Mouse (Mus musculus) heart, embryonic 14.5 days (tissue): ENCODE measurements at regions not wholly inside any gene's neighbourhood (a gene's known extent, or its start where the extent isn't known, plus 50 kb on each side); places are given as distances from the start of the nearest gene placed in this dataset.

Experiments
- ATAC-seq: fragments of 200-750 bp; cut with Nextera tagmentation; 2 replicates; pipeline ENCODE4 v1.8.0; 2017; ENCODE audit warnings: low read depth, moderate TSS enrichment; ENCODE audit not compliant: insufficient number of reproducible peaks, insufficient read depth, low FRiP score
- H3K27ac ChIP-seq, 2 experiments: fragments of 200-500 bp in 1 of 2; fragments of 300-500 bp in 1 of 2; sonication (generic) in 1 of 2; replicated peaks in 1 of 2; 2 replicates each; pipeline ENCODE4 v1.5.1; 2012 to 2014; ENCODE audit warnings: low read depth in 2 of 2, low read length in 2 of 2, control low read depth in 1 of 2, mild to moderate bottlenecking in 1 of 2, mixed read lengths in 1 of 2; ENCODE audit not compliant: control insufficient read depth in 1 of 2, insufficient read depth in 1 of 2
- H3K27me3 ChIP-seq: fragments of 300-500 bp; sonication (generic); 2 replicates; pipeline ENCODE4 v1.6.1; 2014; ENCODE audit warnings: mild to moderate bottlenecking, low read length, control low read depth; ENCODE audit not compliant: control insufficient read depth, insufficient read depth
- H3K36me3 ChIP-seq: fragments of 300-500 bp; sonication (generic); 2 replicates; pipeline ENCODE4 v1.6.1; 2014; ENCODE audit warnings: mild to moderate bottlenecking, control low read depth, low read length, mixed read lengths; ENCODE audit not compliant: control insufficient read depth, insufficient read depth
- H3K4me1 ChIP-seq, 2 experiments: fragments of 200-500 bp in 1 of 2; fragments of 300-500 bp in 1 of 2; sonication (generic) in 1 of 2; 2 replicates each; pipeline ENCODE4 v1.6.1; 2012 to 2014; ENCODE audit warnings: low read length in 2 of 2, control low read depth in 1 of 2, mixed read lengths in 1 of 2; ENCODE audit not compliant: control insufficient read depth in 2 of 2, insufficient read depth in 2 of 2
- H3K4me2 ChIP-seq: fragments of 300-500 bp; sonication (generic); 2 replicates; pipeline ENCODE4 v1.6.1; 2014; ENCODE audit warnings: mild to moderate bottlenecking, low read length
- H3K4me3 ChIP-seq, 2 experiments: fragments of 200-500 bp in 1 of 2; fragments of 300-500 bp in 1 of 2; sonication (generic) in 1 of 2; 2 replicates each; pipeline ENCODE4 v1.5.1; 2012 to 2014; ENCODE audit warnings: low read length in 2 of 2, mild to moderate bottlenecking in 2 of 2, control low read depth in 1 of 2, low read depth in 1 of 2, moderate library complexity in 1 of 2; ENCODE audit not compliant: control insufficient read depth in 1 of 2, insufficient read depth in 1 of 2
- H3K9ac ChIP-seq: fragments of 300-500 bp; sonication (generic); 2 replicates; pipeline ENCODE4 v1.6.1; 2014; ENCODE audit warnings: mild to moderate bottlenecking, low read length
- H3K9me3 ChIP-seq: fragments of 300-500 bp; sonication (generic); 2 replicates; pipeline ENCODE4 v1.6.1; 2016; ENCODE audit warnings: low read length, control low read depth; ENCODE audit not compliant: control insufficient read depth
- WGBS: fragments of 180-500 bp; shearing (Covaris S2); extraction: QIAGEN DNeasy Blood & Tissue Kit; methylation state at CpG from one replicate; pipeline ENCODE4 v1.1.7; 2014; 5-methylcytosine and 5-hydroxymethylcytosine counted together

- no peak overlapping the region for H3K9ac ChIP-seq
- WGBS: 69% methylated on average over 2 of the region's 2 CpGs
- H3K9me3 ChIP-seq: no peaks in the 10 kb centered on the region
- H3K36me3 ChIP-seq: no peaks in the 10 kb centered on the region
- no peak for ATAC-seq
- H3K27ac ChIP-seq: no peak overlapping the region
- H3K27me3 ChIP-seq: no peaks in the 10 kb centered on the region
- H3K4me2 ChIP-seq: no peak overlapping the region
- H3K4me1 ChIP-seq: peaks cover 0 to 5% of the 10 kb centered on the region in 2 experiments; a peak in 1 of 4 replicates
- no peak overlapping the region for H3K4me3 ChIP-seq
Measured at GRCm38 (mm10) chr8:117862318-117862717, 60.6 kb upstream of the Mphosph6 start.

- Histone ChIP-seq H3K9me3 (no peaks in the 10 kb centered on the region), H3K9ac (no peak overlapping the region), H3K27ac (no peak overlapping the region), H3K36me3 (no peaks in the 10 kb centered on the region), H3K4me3 (peak overlapping the region; percentile 4 to 8; a peak in 2 of 4 replicates), H3K4me1 (peaks cover 0 to 5% of the 10 kb centered on the region in 2 experiments; a peak in 1 of 4 replicates), H3K4me2 (peak overlapping the region; percentile 50), H3K27me3 (no peaks in the 10 kb centered on the region)
- no peak for ATAC-seq
- 10% methylated on average over 11 of the region's 11 CpGs for WGBS
Measured at GRCm38 (mm10) chr8:117859734-117860133, 58.0 kb upstream of the Mphosph6 start.

- Histone ChIP-seq H3K27ac (no peak overlapping the region), H3K9ac (no peak overlapping the region), H3K4me1 (peaks cover 0 to 5% of the 10 kb centered on the region in 2 experiments; a peak in 1 of 4 replicates), H3K4me3 (no peak overlapping the region), H3K4me2 (peak overlapping the region; percentile 50; the same call in 1 of the 2 replicates), H3K36me3 (no peaks in the 10 kb centered on the region), H3K9me3 (no peaks in the 10 kb centered on the region), H3K27me3 (no peaks in the 10 kb centered on the region)
- ATAC-seq: no peak
- 49% methylated on average over 7 of the region's 7 CpGs for WGBS
Measured at GRCm38 (mm10) chr8:117859095-117859494, 57.4 kb upstream of the Mphosph6 start.

GRCm38 (mm10) chr8:117856121-117856520 is 54.4 kb upstream of the Mphosph6 start:
- no peak for ATAC-seq
- WGBS: 78% methylated on average over 13 of the region's 13 CpGs
- H3K27ac ChIP-seq: no peak overlapping the region

GRCm38 (mm10) chr8:117854942-117855491 is 53.3 kb upstream of the Mphosph6 start:
- peaks cover 0 to 4% of the 10 kb centered on the region in 2 experiments; a peak in 1 of 4 replicates for H3K4me1 ChIP-seq
- H3K27me3 ChIP-seq: no peaks in the 10 kb centered on the region
- no peak overlapping the region for H3K4me3 ChIP-seq
- no peak for ATAC-seq
- WGBS: 80% methylated on average over 7 of the region's 7 CpGs
- no peaks in the 10 kb centered on the region for H3K36me3 ChIP-seq
- no peak overlapping the region for H3K9ac ChIP-seq
- no peak overlapping the region for H3K27ac ChIP-seq
- H3K4me2 ChIP-seq: no peak overlapping the region
- H3K9me3 ChIP-seq: no peaks in the 10 kb centered on the region

More at GRCm38 (mm10) chr8:117856121-117856520, 54.4 kb upstream of the Mphosph6 start:
- Histone ChIP-seq H3K9me3 (no peaks in the 10 kb centered on the region), H3K27me3 (no peaks in the 10 kb centered on the region), H3K9ac (no peak overlapping the region), H3K36me3 (no peaks in the 10 kb centered on the region), H3K4me1 (peaks cover 0 to 5% of the 10 kb centered on the region in 2 experiments; a peak in 1 of 4 replicates), H3K4me3 (no peak overlapping the region), H3K4me2 (no peak overlapping the region)

GRCm38 (mm10) chr8:117854301-117854700 is 52.6 kb upstream of the Mphosph6 start:
- Histone ChIP-seq H3K36me3 (no peaks in the 10 kb centered on the region), H3K27ac (no peak overlapping the region), H3K27me3 (no peaks in the 10 kb centered on the region), H3K9ac (no peak overlapping the region), H3K4me3 (no peak overlapping the region), H3K4me1 (no peaks in the 10 kb centered on the region; a peak in 1 of 4 replicates), H3K4me2 (no peak overlapping the region), H3K9me3 (no peaks in the 10 kb centered on the region)
- WGBS: 48% methylated on average over 11 of the region's 11 CpGs
- ATAC-seq: no peak

- Histone ChIP-seq H3K36me3 (no peaks in the 10 kb centered on the region), H3K27ac (no peak overlapping the region), H3K4me3 (no peak overlapping the region), H3K4me1 (no peaks in the 10 kb centered on the region; a peak in 1 of 4 replicates), H3K4me2 (no peak overlapping the region), H3K9me3 (no peaks in the 10 kb centered on the region), H3K9ac (no peak overlapping the region), H3K27me3 (no peaks in the 10 kb centered on the region)
- ATAC-seq: no peak
- WGBS: 41% methylated on average over 4 of the region's 4 CpGs
Measured at GRCm38 (mm10) chr8:117853408-117853807, 51.7 kb upstream of the Mphosph6 start.

- no peaks in the 10 kb centered on the region for H3K36me3 ChIP-seq
- H3K27me3 ChIP-seq: no peaks in the 10 kb centered on the region
- WGBS: 82% methylated on average over 6 of the region's 6 CpGs
- no peak overlapping the region for H3K27ac ChIP-seq
- ATAC-seq: no peak
- H3K9me3 ChIP-seq: no peaks in the 10 kb centered on the region
- H3K4me3 ChIP-seq: no peak overlapping the region
- H3K4me2 ChIP-seq: no peak overlapping the region
- H3K9ac ChIP-seq: no peak overlapping the region
- no peaks in the 10 kb centered on the region; a peak in 1 of 4 replicates for H3K4me1 ChIP-seq
Measured at GRCm38 (mm10) chr8:117852521-117852920, 50.8 kb upstream of the Mphosph6 start.
